Mouse (Mus musculus) G1E-ER4 (cell line): ENCODE measurements around the gene Itpk1. TPM values are rescaled to one million over a fixed set of nuclear protein-coding genes. Genes with fewer than 3 reads are reported as not detected.

Experiments
- GATA1 ChIP-seq: IDR thresholded peaks from one replicate; pipeline ENCODE4 v1.8.0; 2012; ENCODE audit warnings: low read length, inconsistent platforms
- polyA plus RNA-seq: library from polyadenylated mRNA; stranded (reverse); fragments of >175 nt; gene quantifications from 2 replicates; pipeline ENCODE4 v1.2.3, GENCODE M21; 2012

Gene Itpk1
- polyA plus RNA-seq, 1 experiment, result 3.1 TPM

- no peak for TF ChIP-seq GATA1
These were observed 70.2 kb downstream of the Itpk1 start for GRCm38 (mm10) chr12:102634436-102635050.

DNA sequence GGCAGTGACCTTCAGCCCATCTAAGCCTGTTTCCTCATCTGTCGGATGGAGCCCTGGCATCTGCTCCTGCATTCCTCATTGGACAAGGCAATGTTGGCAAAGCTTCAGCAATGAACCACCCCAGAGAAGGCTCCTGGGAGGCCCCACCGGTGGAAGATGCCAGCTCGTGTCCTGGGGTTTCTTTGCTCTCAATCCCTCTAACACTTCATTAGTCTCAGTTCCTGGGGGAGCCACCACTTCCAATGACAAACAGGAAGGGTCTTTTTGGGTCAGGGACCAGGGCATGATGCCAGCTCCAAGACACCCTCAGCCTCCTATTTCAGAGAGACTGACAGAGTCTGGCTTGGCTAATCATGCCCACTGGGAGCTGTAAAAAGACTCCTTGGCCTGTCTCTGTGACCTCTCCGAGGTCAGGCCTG lies 71.6 kb downstream of the Itpk1 start:
- no peak for TF ChIP-seq GATA1

DNA sequence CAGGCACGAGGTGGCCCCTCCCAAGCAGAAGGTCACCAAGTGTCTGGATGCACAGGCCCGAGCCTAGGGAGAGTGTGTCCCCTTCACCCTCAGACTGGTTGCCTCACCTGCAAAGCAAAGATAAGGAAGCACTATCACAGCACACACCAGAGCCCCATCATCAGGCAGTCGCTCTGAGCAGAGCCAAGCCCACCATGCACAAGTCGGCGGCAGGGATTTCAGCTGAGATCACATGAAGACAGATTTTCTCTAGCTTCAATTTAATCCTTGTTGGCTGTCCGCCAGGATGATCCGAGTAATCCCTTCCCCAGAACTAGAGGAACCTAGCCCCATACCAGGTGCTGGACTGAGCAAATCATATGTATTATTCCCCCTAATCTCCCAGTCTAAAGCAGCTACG lies 73.0 kb downstream of the Itpk1 start:
- TF ChIP-seq GATA1, result no peak

DNA sequence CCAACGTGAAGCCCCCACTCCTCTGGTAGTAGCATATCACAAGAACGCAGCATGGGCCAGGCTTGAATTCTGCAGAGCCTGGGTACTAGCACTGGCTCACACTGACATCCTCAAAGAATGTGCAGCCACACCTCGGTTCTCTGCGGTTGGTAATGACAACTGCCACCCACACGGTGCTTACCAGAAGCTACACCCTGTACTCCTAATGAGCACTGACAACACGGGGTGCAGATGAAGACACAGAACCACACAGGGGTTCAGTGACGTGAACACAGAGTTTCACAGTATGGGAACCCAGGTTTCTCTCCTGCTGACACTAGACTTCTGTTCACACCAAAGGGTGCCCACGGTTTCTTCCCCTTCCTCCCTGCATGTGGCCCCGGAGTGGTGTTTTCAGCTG lies 76.5 kb downstream of the Itpk1 start:
- no peak for TF ChIP-seq GATA1

DNA sequence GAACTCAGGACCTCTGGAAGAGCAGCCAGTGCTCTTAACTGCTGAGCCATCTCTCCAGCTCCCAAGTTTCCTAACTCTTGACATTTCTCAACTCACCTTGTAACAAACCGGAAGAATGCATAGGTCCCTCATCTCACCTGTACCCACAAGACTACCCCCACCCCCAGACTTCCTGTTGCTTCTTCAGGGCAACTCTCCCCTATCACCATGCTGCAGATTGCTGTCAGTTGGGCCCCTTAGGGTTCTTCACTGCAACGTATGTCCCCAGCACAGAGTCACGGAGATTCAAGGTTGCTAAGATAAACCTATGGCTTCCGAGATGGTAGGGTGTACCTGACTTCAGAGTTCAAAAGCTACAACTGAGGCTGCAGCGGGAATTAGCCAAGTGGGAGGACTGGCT lies 77.2 kb downstream of the Itpk1 start:
- TF ChIP-seq GATA1, result no peak

DNA sequence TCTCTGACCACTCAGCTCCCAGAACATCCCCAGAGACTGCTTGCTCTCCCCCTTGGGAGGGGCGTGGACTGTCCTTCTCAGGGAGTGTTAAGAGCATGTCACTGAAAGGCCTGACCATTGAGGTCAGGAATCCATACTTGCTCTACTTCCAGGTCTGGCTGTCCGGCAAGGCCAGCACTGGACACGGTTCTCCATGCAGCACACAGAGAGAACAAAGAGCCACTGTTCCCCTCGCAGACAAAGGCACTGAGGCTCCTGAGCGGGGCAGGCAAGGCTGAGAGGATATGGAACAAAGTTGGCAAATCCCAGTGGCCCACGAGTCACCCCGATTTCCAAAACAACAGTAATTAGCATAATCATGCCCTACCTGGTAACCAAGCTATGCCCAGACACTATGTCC lies 77.9 kb downstream of the Itpk1 start:
- TF ChIP-seq GATA1, result no peak

DNA sequence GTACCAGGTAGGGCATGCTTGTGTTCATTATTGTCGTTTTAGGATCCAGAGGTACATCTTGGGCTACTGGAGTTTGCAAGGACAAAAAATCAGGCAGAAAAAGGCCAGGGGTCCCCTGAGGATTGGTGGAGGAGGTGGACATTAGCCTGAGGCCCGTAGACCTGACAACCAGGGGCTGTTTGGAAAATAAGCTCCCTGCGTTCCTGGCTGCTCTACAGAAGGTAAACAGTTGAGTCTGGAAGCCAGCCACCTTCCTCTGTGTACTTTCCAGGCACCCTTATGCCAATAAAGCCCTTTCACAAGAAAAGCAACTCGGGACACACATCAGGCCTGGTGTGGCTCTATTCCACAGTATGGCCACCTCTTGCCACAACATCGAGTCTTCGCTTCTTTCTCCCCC lies 79.0 kb downstream of the Itpk1 start:
- no peak for TF ChIP-seq GATA1

DNA sequence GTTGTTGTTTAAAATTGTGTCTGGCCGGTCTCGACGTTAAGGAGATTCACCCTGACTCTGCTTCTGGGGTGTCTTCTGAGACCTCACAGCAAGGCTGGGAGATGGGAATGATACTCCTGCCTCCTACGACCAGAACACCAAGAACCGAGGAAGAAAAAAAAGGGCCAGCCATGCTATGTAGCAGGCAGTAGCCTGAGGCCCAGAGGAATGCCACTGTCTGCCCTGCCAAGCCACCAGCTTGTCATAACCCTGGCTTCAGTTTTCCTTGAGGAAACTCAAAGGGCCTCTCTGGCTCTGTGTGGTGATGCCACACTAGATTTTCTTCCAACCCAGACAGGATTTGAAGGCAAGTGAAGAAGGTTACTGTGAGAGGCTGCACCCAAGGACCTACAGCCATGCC lies 79.6 kb downstream of the Itpk1 start:
- no peak for TF ChIP-seq GATA1

DNA sequence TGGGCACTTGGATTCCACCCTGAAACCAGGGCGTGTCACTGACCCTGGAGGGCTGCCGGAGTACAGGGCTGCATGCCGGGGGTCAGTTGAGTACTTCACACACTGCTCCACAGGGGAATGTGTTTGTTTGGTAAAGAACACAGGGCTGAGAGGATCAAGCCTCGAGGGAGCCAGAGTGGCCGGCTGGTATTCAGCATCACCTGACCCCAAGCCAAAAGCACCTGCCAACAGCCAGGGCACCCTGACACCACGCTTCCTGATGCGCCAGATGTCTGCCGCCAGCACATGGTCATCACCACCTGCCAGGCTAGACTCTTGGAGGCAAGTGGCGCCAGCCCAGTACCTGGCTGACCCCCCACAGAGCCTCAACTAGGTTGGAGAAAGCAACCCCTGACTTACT lies 80.9 kb downstream of the Itpk1 start:
- TF ChIP-seq GATA1, result no peak

- TF ChIP-seq GATA1, result no peak
These were observed 82.4 kb downstream of the Itpk1 start for GRCm38 (mm10) chr12:102622302-102622842.

- TF ChIP-seq GATA1, result no peak
These were observed 82.9 kb downstream of the Itpk1 start for GRCm38 (mm10) chr12:102621811-102622210.

DNA sequence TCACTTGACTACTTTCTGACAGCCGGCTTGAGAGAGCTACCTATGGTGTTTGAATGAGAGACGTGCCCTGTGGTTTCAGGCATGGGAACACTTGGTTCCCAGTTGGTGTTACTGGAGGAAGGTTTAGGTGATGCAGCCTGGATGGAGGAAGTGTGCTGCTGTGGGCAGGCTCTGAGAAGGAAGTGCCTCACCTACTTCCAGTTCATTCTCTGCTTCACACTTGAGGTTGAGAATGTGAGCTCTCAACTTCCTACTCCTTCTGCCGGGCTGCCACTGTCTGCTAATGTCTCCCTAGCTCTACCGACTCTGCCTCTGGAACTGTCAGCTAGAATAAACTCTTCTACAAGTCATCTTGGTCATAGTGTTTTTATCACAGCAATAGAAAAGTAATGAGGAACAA lies 83.5 kb downstream of the Itpk1 start:
- no peak for TF ChIP-seq GATA1

DNA sequence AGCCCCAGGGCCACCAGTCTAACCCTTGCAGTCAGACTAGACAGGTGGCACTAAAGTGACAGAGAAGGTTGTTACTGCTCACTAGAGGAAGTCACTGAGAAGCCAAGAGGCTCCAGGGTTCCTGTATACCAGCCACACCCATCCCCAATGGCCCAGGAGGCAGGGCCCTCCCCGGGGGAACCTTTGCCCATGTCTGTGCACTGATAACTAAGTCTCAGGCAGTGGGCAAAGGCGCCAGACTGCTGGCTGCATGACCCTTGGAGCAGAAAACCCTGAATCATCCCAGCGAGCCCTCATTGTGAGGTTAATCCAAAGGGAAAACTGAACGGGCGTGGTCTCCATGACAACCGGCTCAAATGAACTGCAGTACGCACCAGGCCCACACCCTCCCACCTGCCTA lies 84.8 kb downstream of the Itpk1 start:
- TF ChIP-seq GATA1, result no peak

DNA sequence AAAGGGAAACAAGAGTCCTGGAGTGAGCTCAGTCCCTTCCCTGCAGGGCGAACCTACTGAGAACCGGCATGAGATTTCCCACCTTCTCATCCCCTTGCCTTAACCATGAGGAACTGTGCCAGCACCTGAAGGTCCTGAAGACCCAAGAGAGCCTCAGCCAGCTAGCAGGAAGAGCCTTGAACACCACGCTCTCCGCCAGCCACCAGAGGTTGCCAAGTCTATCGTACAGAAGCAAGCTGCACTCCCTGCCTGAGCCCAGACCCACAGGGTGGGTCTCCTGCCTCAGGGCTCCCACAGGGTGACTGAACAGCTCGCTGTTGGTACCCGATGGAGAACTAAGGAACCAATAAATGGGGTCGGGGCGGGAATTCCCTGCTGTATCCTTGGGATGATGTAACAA lies 86.6 kb downstream of the Itpk1 start:
- TF ChIP-seq GATA1, result no peak

GRCm38 (mm10) chr12:102616843-102617519 lies 87.7 kb downstream of the Itpk1 start:
- TF ChIP-seq GATA1, result no peak

GRCm38 (mm10) chr12:102616201-102616600 lies 88.5 kb downstream of the Itpk1 start:
- no peak for TF ChIP-seq GATA1

DNA sequence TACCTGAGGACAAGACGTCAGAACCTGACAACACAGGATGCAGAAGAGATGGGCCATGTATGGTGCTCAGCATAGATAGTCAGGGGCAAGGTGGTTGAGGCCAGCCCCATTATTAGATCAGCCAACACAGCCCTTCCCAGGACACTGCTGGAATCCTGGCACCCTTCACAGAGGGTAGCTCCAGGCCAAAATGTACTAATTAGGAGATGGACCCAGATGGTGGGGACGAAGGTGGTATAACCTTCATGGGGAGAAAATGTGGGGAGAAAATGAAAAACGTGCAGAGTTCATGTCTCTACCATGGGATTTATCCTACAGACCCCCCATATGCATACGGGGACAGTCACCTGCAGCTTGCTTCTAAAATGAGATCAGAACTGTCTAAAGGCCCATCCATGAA lies 91.3 kb downstream of the Itpk1 start:
- no peak for TF ChIP-seq GATA1

DNA sequence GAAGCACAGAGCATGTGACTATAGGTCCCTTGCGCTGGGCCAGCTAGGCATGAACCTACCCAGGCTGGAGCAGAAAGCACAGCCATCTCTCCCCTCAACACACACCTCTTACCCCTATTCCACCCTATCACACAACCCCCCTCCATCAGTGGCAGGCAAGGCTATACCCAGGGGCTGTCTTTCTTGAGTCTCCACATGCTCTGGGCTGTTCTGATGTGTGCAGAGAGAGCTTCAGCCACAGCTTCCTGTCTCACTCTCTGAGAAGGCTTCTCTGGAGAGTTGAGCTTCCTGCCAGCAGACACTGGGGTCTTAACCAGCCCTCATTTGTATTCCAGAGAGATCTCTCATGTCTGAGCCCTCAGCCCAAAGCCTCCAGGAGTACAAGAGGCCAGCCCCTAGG lies 92.3 kb downstream of the Itpk1 start:
- TF ChIP-seq GATA1, result no peak
